Mouse (Mus musculus): Measurements from ENCODE around the gene Csmd2. TPM values are rescaled to one million over a fixed set of nuclear protein-coding genes. Genes with fewer than 3 reads are reported as not detected.

Csmd2 gene
- polyA plus RNA-seq, 1 experiment from 2014 or later: 0.45 TPM

- Histone ChIP-seq H3K27me3 (replicated peaks; ENCODE audit: control insufficient read depth, insufficient read depth, low read length) (no peaks in the 10 kb centered on the region), H3K36me3 (ENCODE audit: control insufficient read depth, insufficient read depth, low read length) (no peaks in the 10 kb centered on the region), H3K9me3 (ENCODE audit: control insufficient read depth, low read length) (0 out of 2 replicates have a peak, but pooled peaks cover 6% of the 10 kb centered on the region), H3K4me3 (ENCODE audit: low read depth, low read length) (no peak overlapping the region), H3K4me2 (ENCODE audit: low read depth, low read length) (no peak overlapping the region), H3K27ac (replicated peaks; ENCODE audit: low read depth, low read length) (no peak overlapping the region), H3K9ac (ENCODE audit: low read depth, low read length) (no peak overlapping the region), H3K4me1 (ENCODE audit: control insufficient read depth, insufficient read depth, low read length) (no peaks in the 10 kb centered on the region)
- DNase-seq (ENCODE audit: low spot score): no peak
- WGBS: 63% methylated on average over 8 of the region's 8 CpGs
- no peak for ATAC-seq (ENCODE audit: low read depth)
These were observed 135.6 kb downstream of the Csmd2 start for GRCm38 (mm10) chr4:128123281-128123680.

DNA sequence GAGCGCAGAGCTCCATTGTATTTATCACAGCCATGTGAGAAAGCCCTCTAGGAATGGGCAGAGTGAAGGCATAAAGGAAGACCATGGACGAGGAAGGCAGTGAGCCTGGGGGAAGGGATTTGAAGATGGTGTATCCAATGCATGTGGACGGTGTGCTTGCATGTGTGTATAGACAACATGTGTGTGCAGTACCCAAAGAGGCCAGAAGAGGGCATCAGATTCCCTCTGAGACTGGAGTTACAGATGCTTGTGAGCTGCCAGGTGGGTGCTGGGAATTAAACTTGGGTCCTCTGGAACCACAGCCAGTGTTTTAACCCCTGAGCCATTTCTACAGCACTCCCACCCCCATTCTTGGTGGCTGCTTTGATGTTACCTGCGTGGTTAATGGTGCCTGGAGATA, 137.1 kb downstream of the Csmd2 start:
- DNase-seq (ENCODE audit: low spot score): no peak
- H3K4me3 ChIP-seq (ENCODE audit: low read depth, low read length): no peak overlapping the region
- no peaks in the 10 kb centered on the region for H3K27me3 ChIP-seq (replicated peaks; ENCODE audit: control insufficient read depth, insufficient read depth, low read length)
- H3K9ac ChIP-seq (ENCODE audit: low read depth, low read length): no peak overlapping the region
- no peak for ATAC-seq (ENCODE audit: low read depth)
- no peaks in the 10 kb centered on the region for H3K36me3 ChIP-seq (ENCODE audit: control insufficient read depth, insufficient read depth, low read length)
- no peaks in the 10 kb centered on the region for H3K4me1 ChIP-seq (ENCODE audit: control insufficient read depth, insufficient read depth, low read length)
- H3K27ac ChIP-seq (replicated peaks; ENCODE audit: low read depth, low read length): no peak overlapping the region
- 89% methylated on average over 4 of the region's 4 CpGs for WGBS
- no peak overlapping the region for H3K4me2 ChIP-seq (ENCODE audit: low read depth, low read length)
- H3K9me3 ChIP-seq (ENCODE audit: control insufficient read depth, low read length): 0 out of 2 replicates have a peak, but pooled peaks cover 6% of the 10 kb centered on the region

- no peak overlapping the region for H3K4me2 ChIP-seq (ENCODE audit: low read depth, low read length)
- H3K9me3 ChIP-seq (ENCODE audit: control insufficient read depth, low read length): 0 out of 2 replicates have a peak, but pooled peaks cover 6% of the 10 kb centered on the region
- H3K27ac ChIP-seq (replicated peaks; ENCODE audit: low read depth, low read length): no peak overlapping the region
- DNase-seq (ENCODE audit: low spot score) (no peak), ATAC-seq (ENCODE audit: low read depth) (no peak)
- no peak overlapping the region for H3K9ac ChIP-seq (ENCODE audit: low read depth, low read length)
- H3K27me3 ChIP-seq (replicated peaks; ENCODE audit: control insufficient read depth, insufficient read depth, low read length): no peaks in the 10 kb centered on the region
- H3K4me1 ChIP-seq (ENCODE audit: control insufficient read depth, insufficient read depth, low read length): no peaks in the 10 kb centered on the region
- 63% methylated on average over 6 of the region's 6 CpGs for WGBS
- H3K36me3 ChIP-seq (ENCODE audit: control insufficient read depth, insufficient read depth, low read length): no peaks in the 10 kb centered on the region
- H3K4me3 ChIP-seq (ENCODE audit: low read depth, low read length): no peak overlapping the region
These were observed 140.9 kb downstream of the Csmd2 start for GRCm38 (mm10) chr4:128128546-128128945.

GRCm38 (mm10) chr4:128130611-128131142, 143.0 kb downstream of the Csmd2 start:
- Histone ChIP-seq H3K36me3 (ENCODE audit: control insufficient read depth, insufficient read depth, low read length) (no peaks in the 10 kb centered on the region), H3K4me2 (ENCODE audit: low read depth, low read length) (no peak overlapping the region), H3K9me3 (ENCODE audit: control insufficient read depth, low read length) (no peaks in the 10 kb centered on the region), H3K4me3 (ENCODE audit: low read depth, low read length) (no peak overlapping the region), H3K27ac (replicated peaks; ENCODE audit: low read depth, low read length) (no peak overlapping the region), H3K27me3 (replicated peaks; ENCODE audit: control insufficient read depth, insufficient read depth, low read length) (no peaks in the 10 kb centered on the region), H3K9ac (ENCODE audit: low read depth, low read length) (no peak overlapping the region), H3K4me1 (ENCODE audit: control insufficient read depth, insufficient read depth, low read length) (no peaks in the 10 kb centered on the region)
- 69% methylated on average over 4 of the region's 4 CpGs for WGBS
- DNase-seq (ENCODE audit: low spot score) (no peak), ATAC-seq (ENCODE audit: low read depth) (no peak)

DNA sequence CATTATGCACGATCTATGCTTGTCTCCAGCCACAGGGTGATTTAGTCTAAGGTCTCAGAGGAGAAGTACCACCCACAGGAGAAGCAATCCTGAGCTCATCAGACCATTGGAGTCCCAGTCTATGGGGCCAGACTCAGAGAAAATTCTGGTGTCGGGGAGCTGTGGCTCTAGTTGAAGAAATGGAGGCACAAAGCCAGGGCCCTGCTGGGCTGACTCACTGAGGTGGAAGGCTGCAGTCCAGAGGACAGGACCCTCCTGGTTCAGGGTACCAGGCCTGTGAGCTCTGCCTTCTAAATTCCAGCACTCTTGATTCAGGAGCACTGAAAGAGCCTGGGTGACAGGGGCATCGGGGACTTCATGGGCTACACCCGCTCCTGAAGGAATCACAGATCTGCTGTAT, 144.0 kb downstream of the Csmd2 start:
- H3K9ac ChIP-seq (ENCODE audit: low read depth, low read length): no peak overlapping the region
- H3K4me2 ChIP-seq (ENCODE audit: low read depth, low read length): no peak overlapping the region
- H3K36me3 ChIP-seq (ENCODE audit: control insufficient read depth, insufficient read depth, low read length): no peaks in the 10 kb centered on the region
- no peaks in the 10 kb centered on the region for H3K27me3 ChIP-seq (replicated peaks; ENCODE audit: control insufficient read depth, insufficient read depth, low read length)
- H3K4me3 ChIP-seq (ENCODE audit: low read depth, low read length): no peak overlapping the region
- DNase-seq (ENCODE audit: low spot score): no peak
- ATAC-seq (ENCODE audit: low read depth): no peak
- H3K9me3 ChIP-seq (ENCODE audit: control insufficient read depth, low read length): no peaks in the 10 kb centered on the region; the same call in 1 of the 2 replicates
- 85% methylated on average over 4 of the region's 4 CpGs for WGBS
- H3K27ac ChIP-seq (replicated peaks; ENCODE audit: low read depth, low read length): no peak overlapping the region
- H3K4me1 ChIP-seq (ENCODE audit: control insufficient read depth, insufficient read depth, low read length): no peaks in the 10 kb centered on the region

- Histone ChIP-seq H3K27me3 (replicated peaks; ENCODE audit: control insufficient read depth, insufficient read depth, low read length) (no peaks in the 10 kb centered on the region), H3K27ac (replicated peaks; ENCODE audit: low read depth, low read length) (no peak overlapping the region), H3K4me2 (ENCODE audit: low read depth, low read length) (no peak overlapping the region), H3K9me3 (ENCODE audit: control insufficient read depth, low read length) (no peaks in the 10 kb centered on the region; the same call in 1 of the 2 replicates), H3K9ac (ENCODE audit: low read depth, low read length) (no peak overlapping the region), H3K4me1 (ENCODE audit: control insufficient read depth, insufficient read depth, low read length) (no peaks in the 10 kb centered on the region), H3K4me3 (ENCODE audit: low read depth, low read length) (no peak overlapping the region), H3K36me3 (ENCODE audit: control insufficient read depth, insufficient read depth, low read length) (no peaks in the 10 kb centered on the region)
- no peak for DNase-seq (ENCODE audit: low spot score)
- WGBS: 75% methylated on average over 11 of the region's 11 CpGs
- no peak for ATAC-seq (ENCODE audit: low read depth)
These were observed 145.4 kb downstream of the Csmd2 start for GRCm38 (mm10) chr4:128132876-128133646.

- Histone ChIP-seq H3K9me3 (ENCODE audit: control insufficient read depth, low read length) (no peaks in the 10 kb centered on the region; the same call in 1 of the 2 replicates), H3K27ac (replicated peaks; ENCODE audit: low read depth, low read length) (no peak overlapping the region), H3K4me3 (ENCODE audit: low read depth, low read length) (no peak overlapping the region), H3K36me3 (ENCODE audit: control insufficient read depth, insufficient read depth, low read length) (no peaks in the 10 kb centered on the region), H3K27me3 (replicated peaks; ENCODE audit: control insufficient read depth, insufficient read depth, low read length) (no peaks in the 10 kb centered on the region), H3K4me1 (ENCODE audit: control insufficient read depth, insufficient read depth, low read length) (no peaks in the 10 kb centered on the region), H3K4me2 (ENCODE audit: low read depth, low read length) (no peak overlapping the region), H3K9ac (ENCODE audit: low read depth, low read length) (no peak overlapping the region)
- DNase-seq (ENCODE audit: low spot score) (no peak), ATAC-seq (ENCODE audit: low read depth) (no peak)
- 76% methylated on average over 11 of the region's 11 CpGs for WGBS
These were observed 146.8 kb downstream of the Csmd2 start for GRCm38 (mm10) chr4:128134348-128134994.

GRCm38 (mm10) chr4:128135014-128135622, 147.5 kb downstream of the Csmd2 start:
- no peaks in the 10 kb centered on the region for H3K27me3 ChIP-seq (replicated peaks; ENCODE audit: control insufficient read depth, insufficient read depth, low read length)
- ATAC-seq (ENCODE audit: low read depth) (no peak), DNase-seq (ENCODE audit: low spot score) (no peak)
- H3K4me2 ChIP-seq (ENCODE audit: low read depth, low read length): no peak overlapping the region
- no peak overlapping the region for H3K27ac ChIP-seq (replicated peaks; ENCODE audit: low read depth, low read length)
- H3K4me3 ChIP-seq (ENCODE audit: low read depth, low read length): no peak overlapping the region
- H3K4me1 ChIP-seq (ENCODE audit: control insufficient read depth, insufficient read depth, low read length): no peaks in the 10 kb centered on the region
- H3K9me3 ChIP-seq (ENCODE audit: control insufficient read depth, low read length): no peaks in the 10 kb centered on the region; the same call in 1 of the 2 replicates
- 84% methylated on average over 12 of the region's 12 CpGs for WGBS
- H3K9ac ChIP-seq (ENCODE audit: low read depth, low read length): no peak overlapping the region
- no peaks in the 10 kb centered on the region for H3K36me3 ChIP-seq (ENCODE audit: control insufficient read depth, insufficient read depth, low read length)

All from embryonic facial prominence, embryonic 14.5 days (tissue).